Mouse (Mus musculus): ENCODE data around the gene Mrps34. TPM values are rescaled to one million over a fixed set of nuclear protein-coding genes. Genes with fewer than 3 reads are reported as not detected.

Mrps34 gene
- polyA plus RNA-seq, 1 experiment from 2014 or later: 76.9 TPM

Other genes with a start within 250 kb of the Mrps34 start
- gene Slc9a3r2, start 244.8 kb upstream of the Mrps34 start, polyA plus RNA-seq (2014; fragmentation: Nextera tagmentation; extraction: Ambion mirVana): 26.8 and 32.3 TPM in 2 replicates
- 0.32 TPM in 1 of 2 replicates, not detected in the other for gene Npw, start 236.7 kb upstream of the Mrps34 start, polyA plus RNA-seq (2014; fragmentation: Nextera tagmentation; extraction: Ambion mirVana)
- gene Zfp598, start 225.4 kb upstream of the Mrps34 start, polyA plus RNA-seq (2014; fragmentation: Nextera tagmentation; extraction: Ambion mirVana): 37.6 and 38.4 TPM in 2 replicates
- 14.0 and 17.0 TPM in 2 replicates for gene Syngr3, start 205.2 kb upstream of the Mrps34 start, polyA plus RNA-seq (2014; fragmentation: Nextera tagmentation; extraction: Ambion mirVana)
- 54.9 and 55.4 TPM in 2 replicates for gene Gfer, start 199.0 kb upstream of the Mrps34 start, polyA plus RNA-seq (2014; fragmentation: Nextera tagmentation; extraction: Ambion mirVana)
- gene Noxo1, start 198.9 kb upstream of the Mrps34 start, polyA plus RNA-seq (2014; fragmentation: Nextera tagmentation; extraction: Ambion mirVana): 1.7 and 1.9 TPM in 2 replicates
- 111 and 127 TPM in 2 replicates for gene Tbl3, start 187.5 kb upstream of the Mrps34 start, polyA plus RNA-seq (2014; fragmentation: Nextera tagmentation; extraction: Ambion mirVana)
- gene Rnf151, start 177.1 kb upstream of the Mrps34 start, polyA plus RNA-seq (2014; fragmentation: Nextera tagmentation; extraction: Ambion mirVana): 0.36 and 0.81 TPM in 2 replicates
- 1,407 and 1,469 TPM in 2 replicates for gene Rps2, start 177.0 kb upstream of the Mrps34 start, polyA plus RNA-seq (2014; fragmentation: Nextera tagmentation; extraction: Ambion mirVana)
- 189 and 195 TPM in 2 replicates for gene Ndufb10, start 170.6 kb upstream of the Mrps34 start, polyA plus RNA-seq (2014; fragmentation: Nextera tagmentation; extraction: Ambion mirVana)
- not detected in 2 replicates for gene Rpl3l, start 167.3 kb upstream of the Mrps34 start, polyA plus RNA-seq (2014; fragmentation: Nextera tagmentation; extraction: Ambion mirVana)
- 21.3 and 21.6 TPM in 2 replicates for gene Msrb1, start 158.5 kb upstream of the Mrps34 start, polyA plus RNA-seq (2014; fragmentation: Nextera tagmentation; extraction: Ambion mirVana)
- gene Hs3st6, start 142.1 kb upstream of the Mrps34 start, polyA plus RNA-seq (2014; fragmentation: Nextera tagmentation; extraction: Ambion mirVana): 0.21 and 0.51 TPM in 2 replicates
- not detected in 2 replicates for gene Meiob, start 90.8 kb upstream of the Mrps34 start, polyA plus RNA-seq (2014; fragmentation: Nextera tagmentation; extraction: Ambion mirVana)
- 25.4 and 26.7 TPM in 2 replicates for gene Hagh, start 55.0 kb upstream of the Mrps34 start, polyA plus RNA-seq (2014; fragmentation: Nextera tagmentation; extraction: Ambion mirVana)
- 18.2 and 19.3 TPM in 2 replicates for gene Fahd1, start 44.8 kb upstream of the Mrps34 start, polyA plus RNA-seq (2014; fragmentation: Nextera tagmentation; extraction: Ambion mirVana)
- gene Igfals, start 29.1 kb upstream of the Mrps34 start, polyA plus RNA-seq (2014; fragmentation: Nextera tagmentation; extraction: Ambion mirVana): not detected in 2 replicates
- gene Nubp2, start 8.8 kb upstream of the Mrps34 start, polyA plus RNA-seq (2014; fragmentation: Nextera tagmentation; extraction: Ambion mirVana): 71.9 and 82.0 TPM in 2 replicates
- gene Spsb3, start 8.5 kb upstream of the Mrps34 start, polyA plus RNA-seq (2014; fragmentation: Nextera tagmentation; extraction: Ambion mirVana): 44.7 and 47.3 TPM in 2 replicates
- gene Eme2, start within 50 bp of the Mrps34 start, polyA plus RNA-seq (2014; fragmentation: Nextera tagmentation; extraction: Ambion mirVana): 29.1 and 31.2 TPM in 2 replicates
- 47.8 and 60.8 TPM in 2 replicates for gene Nme3, start 1.4 kb downstream of the Mrps34 start, polyA plus RNA-seq (2014; fragmentation: Nextera tagmentation; extraction: Ambion mirVana)
- 51.3 and 56.8 TPM in 2 replicates for gene Mapk8ip3, start 41.9 kb downstream of the Mrps34 start, polyA plus RNA-seq (2014; fragmentation: Nextera tagmentation; extraction: Ambion mirVana)
- gene Jpt2, start 65.6 kb downstream of the Mrps34 start, polyA plus RNA-seq (2014; fragmentation: Nextera tagmentation; extraction: Ambion mirVana): 314 and 323 TPM in 2 replicates
- gene Cramp1l, start 120.7 kb downstream of the Mrps34 start, polyA plus RNA-seq (2014; fragmentation: Nextera tagmentation; extraction: Ambion mirVana): 14.3 and 14.7 TPM in 2 replicates
- 29.0 and 29.2 TPM in 2 replicates for gene Ift140, start 121.0 kb downstream of the Mrps34 start, polyA plus RNA-seq (2014; fragmentation: Nextera tagmentation; extraction: Ambion mirVana)
- gene Tmem204, start 188.5 kb downstream of the Mrps34 start, polyA plus RNA-seq (2014; fragmentation: Nextera tagmentation; extraction: Ambion mirVana): 9.8 and 13.2 TPM in 2 replicates
- gene Telo2, start 220.9 kb downstream of the Mrps34 start, polyA plus RNA-seq (2014; fragmentation: Nextera tagmentation; extraction: Ambion mirVana): 41.2 and 45.4 TPM in 2 replicates
- 0.12 TPM in 1 of 2 replicates, not detected in the other for gene Ptx4, start 225.6 kb downstream of the Mrps34 start, polyA plus RNA-seq (2014; fragmentation: Nextera tagmentation; extraction: Ambion mirVana)
- gene Clcn7, start 238.3 kb downstream of the Mrps34 start, polyA plus RNA-seq (2014; fragmentation: Nextera tagmentation; extraction: Ambion mirVana): 24.2 and 25.4 TPM in 2 replicates

All from forebrain, embryonic 11.5 days (tissue).